8 mouse cellular contexts compared by ENCODE assay signal in genomic region chr11:98829091-98829775, GRCm38 (mm10). TPM values are rescaled to one million over a fixed set of nuclear protein-coding genes. Genes with fewer than 3 reads are reported as not detected.
DNase-seq lines count a peak whose midpoint lies in the region; ATAC-seq and TF ChIP-seq lines count a peak whose summit lies in the region.

No protein-coding gene starts in this region.

- ATAC-seq in granulocyte monocyte progenitor cell, adult 5-6 weeks (replicated peaks; ENCODE audit: poor library complexity, severe bottlenecking) = peak; percentile 65
- ATAC-seq in neutrophil, adult 5-6 weeks (ENCODE audit: extremely low read depth, insufficient number of reproducible peaks, low FRiP score, poor library complexity, severe bottlenecking) = peak; percentile 75
- no peak for ATAC-seq in hindbrain, embryonic 16.5 days

- H3K27me3 ChIP-seq in cerebellum, adult 2 months (ENCODE audit: control insufficient read depth, insufficient read depth, low read length) = no peaks in the 10 kb centered on the region
- no peaks in the 10 kb centered on the region for H3K27me3 ChIP-seq in spleen, adult 2 months (ENCODE audit: control insufficient read depth, insufficient read depth, low read length)
- H3K27me3 ChIP-seq in hindbrain, embryonic 16.5 days (replicated peaks; ENCODE audit: control insufficient read depth, insufficient read depth, low read length) = no peaks in the 10 kb centered on the region

- WGBS in cerebellum, adult 2 months = 60% methylated on average over 12 of the region's 12 CpGs
- WGBS in spleen, adult 2 months = 68% methylated on average over 12 of the region's 12 CpGs
- WGBS in hindbrain, embryonic 16.5 days = 74% methylated on average over 12 of the region's 12 CpGs

- no peak overlapping the region for H3K9ac ChIP-seq in hindbrain, embryonic 16.5 days (ENCODE audit: low read depth, low read length)

- H3K4me3 ChIP-seq in cerebellum, adult 2 months (replicated peaks; ENCODE audit: insufficient read depth, low read depth, low read length) = no peak overlapping the region
- H3K4me3 ChIP-seq in spleen, adult 2 months (ENCODE audit: extremely low read depth, insufficient read depth, insufficient read length) = no peak overlapping the region
- no peak overlapping the region for H3K4me3 ChIP-seq in hindbrain, embryonic 16.5 days (ENCODE audit: low read length)

- peak; percentile 83 for TF ChIP-seq CTCF in cerebellum, adult 2 months (IDR thresholded peaks at IDR 0.05; ENCODE audit: borderline replicate concordance, insufficient read depth, low read depth, low read length)
- peak; percentile 58; the same call in 1 of the 2 replicates for TF ChIP-seq CTCF in spleen, adult 2 months (IDR thresholded peaks at IDR 0.05; ENCODE audit: extremely low read depth, insufficient read depth, insufficient read length, insufficient replicate concordance)

- no peak for TF ChIP-seq POLR2A in cerebellum, adult 2 months (IDR thresholded peaks at IDR 0.05; ENCODE audit: borderline replicate concordance, insufficient read depth, low read length)
- TF ChIP-seq POLR2A in spleen, adult 2 months (IDR thresholded peaks at IDR 0.05; ENCODE audit: low read depth, low read length) = no peak

- peak; percentile 50 to 58 for DNase-seq in cerebellum, adult 2 months
- DNase-seq in cerebellum, adult 11-12 months = no peak
- DNase-seq in spleen, adult 2 months (ENCODE audit: low read depth in 1 of 2, low spot score in 2 of 2) = peak; percentile 34 to 42
- DNase-seq in spleen, adult 12 weeks (ENCODE audit: low spot score) = no peak
- DNase-seq in urinary bladder, adult 18-20 months (ENCODE audit: low spot score in 2 of 2) = no peak

- H3K9me3 ChIP-seq in hindbrain, embryonic 16.5 days (ENCODE audit: control insufficient read depth, low read length) = no peaks in the 10 kb centered on the region

- H3K4me2 ChIP-seq in hindbrain, embryonic 16.5 days (ENCODE audit: low read length) = no peak overlapping the region

- H3K4me1 ChIP-seq in cerebellum, adult 2 months (ENCODE audit: control insufficient read depth, insufficient read depth, low read length) = peaks cover 7% of the 10 kb centered on the region; the same call in 1 of the 2 replicates
- H3K4me1 ChIP-seq in spleen, adult 2 months (ENCODE audit: control insufficient read depth, insufficient read depth, insufficient read length) = no peaks in the 10 kb centered on the region
- H3K4me1 ChIP-seq in hindbrain, embryonic 16.5 days (ENCODE audit: control insufficient read depth, insufficient read depth, low read depth, low read length) = no peaks in the 10 kb centered on the region

- H3K27ac ChIP-seq in cerebellum, adult 2 months (ENCODE audit: insufficient read depth, low read length) = peak overlapping the region; percentile 53
- H3K27ac ChIP-seq in spleen, adult 2 months (ENCODE audit: insufficient read depth, low read length) = no peak overlapping the region
- no peak overlapping the region for H3K27ac ChIP-seq in hindbrain, embryonic 16.5 days (ENCODE audit: low read depth, low read length)

- peaks cover 48% of the 10 kb centered on the region for H3K36me3 ChIP-seq in spleen, adult 2 months (ENCODE audit: control insufficient read depth, insufficient read depth, low read length)
- peaks cover 57% of the 10 kb centered on the region for H3K36me3 ChIP-seq in hindbrain, embryonic 16.5 days (ENCODE audit: control insufficient read depth, insufficient read depth, low read length)

RNA-seq across cellular contexts. Expression of gene Rapgefl1, which starts 7.4 kb away (rescaled TPM):
- 56.8 and 58.0 TPM in 2 replicates for polyA plus RNA-seq in cerebellum, adult 2 months (2012; rRNA removed)
- polyA plus RNA-seq in spleen, adult 2 months (2012; rRNA removed) = 1.9 and 3.3 TPM in 2 replicates
- total RNA-seq in granulocyte monocyte progenitor cell, adult 5-6 weeks (2014; fragmentation: Nextera tagmentation) = 2.0 TPM in 1 of 2 replicates, not detected in the other
- 0.30 TPM in 1 of 2 replicates, not detected in the other for total RNA-seq in granulocyte monocyte progenitor cell, adult 5-6 weeks (2017)
- 0.58 and 0.61 TPM in 2 replicates for total RNA-seq in neutrophil, adult 5-6 weeks (2017)
- 11.6 and 13.0 TPM in 2 replicates for polyA plus RNA-seq in hindbrain, embryonic 16.5 days (2015; fragmentation: Nextera tagmentation; extraction: Ambion mirVana)

RNA-seq across cellular contexts. Expression of gene Casc3, which starts 24.5 kb away (rescaled TPM):
- polyA plus RNA-seq in cerebellum, adult 2 months (2012; rRNA removed) = 55.5 TPM in 2 replicates
- polyA plus RNA-seq in spleen, adult 2 months (2012; rRNA removed) = 30.2 and 32.6 TPM in 2 replicates
- total RNA-seq in granulocyte monocyte progenitor cell, adult 5-6 weeks (2014; fragmentation: Nextera tagmentation) = 46.1 and 46.7 TPM in 2 replicates
- 13.6 and 31.8 TPM in 2 replicates for total RNA-seq in granulocyte monocyte progenitor cell, adult 5-6 weeks (2017)
- total RNA-seq in neutrophil, adult 5-6 weeks (2017) = 58.7 and 64.0 TPM in 2 replicates
- 41.7 and 49.2 TPM in 2 replicates for polyA plus RNA-seq in hindbrain, embryonic 16.5 days (2015; fragmentation: Nextera tagmentation; extraction: Ambion mirVana)

RNA-seq across cellular contexts. Expression of gene Msl1, which starts 33.9 kb away (rescaled TPM):
- 99.1 and 103 TPM in 2 replicates for polyA plus RNA-seq in cerebellum, adult 2 months (2012; rRNA removed)
- 23.3 and 41.2 TPM in 2 replicates for polyA plus RNA-seq in spleen, adult 2 months (2012; rRNA removed)
- 72.7 and 75.0 TPM in 2 replicates for total RNA-seq in granulocyte monocyte progenitor cell, adult 5-6 weeks (2014; fragmentation: Nextera tagmentation)
- total RNA-seq in granulocyte monocyte progenitor cell, adult 5-6 weeks (2017) = 59.8 and 70.1 TPM in 2 replicates
- 191 TPM in 2 replicates for total RNA-seq in neutrophil, adult 5-6 weeks (2017)
- 28.2 and 28.6 TPM in 2 replicates for polyA plus RNA-seq in hindbrain, embryonic 16.5 days (2015; fragmentation: Nextera tagmentation; extraction: Ambion mirVana)

RNA-seq across cellular contexts. Expression of gene Wipf2, which starts 34.2 kb away (rescaled TPM):
- 25.8 and 27.3 TPM in 2 replicates for polyA plus RNA-seq in cerebellum, adult 2 months (2012; rRNA removed)
- 8.0 and 10.1 TPM in 2 replicates for polyA plus RNA-seq in spleen, adult 2 months (2012; rRNA removed)
- total RNA-seq in granulocyte monocyte progenitor cell, adult 5-6 weeks (2014; fragmentation: Nextera tagmentation) = 8.6 and 11.4 TPM in 2 replicates
- total RNA-seq in granulocyte monocyte progenitor cell, adult 5-6 weeks (2017) = 2.7 and 2.8 TPM in 2 replicates
- 13.4 and 16.2 TPM in 2 replicates for total RNA-seq in neutrophil, adult 5-6 weeks (2017)
- 4.1 and 4.2 TPM in 2 replicates for polyA plus RNA-seq in hindbrain, embryonic 16.5 days (2015; fragmentation: Nextera tagmentation; extraction: Ambion mirVana)

RNA-seq across cellular contexts. Expression of gene Nr1d1, which starts 54.1 kb away (rescaled TPM):
- polyA plus RNA-seq in cerebellum, adult 2 months (2012; rRNA removed) = 144 and 167 TPM in 2 replicates
- polyA plus RNA-seq in spleen, adult 2 months (2012; rRNA removed) = 27.7 and 29.0 TPM in 2 replicates
- 2.3 and 2.8 TPM in 2 replicates for total RNA-seq in granulocyte monocyte progenitor cell, adult 5-6 weeks (2014; fragmentation: Nextera tagmentation)
- total RNA-seq in granulocyte monocyte progenitor cell, adult 5-6 weeks (2017) = 1.2 TPM in 1 of 2 replicates, not detected in the other
- 0.47 and 1.8 TPM in 2 replicates for total RNA-seq in neutrophil, adult 5-6 weeks (2017)
- polyA plus RNA-seq in hindbrain, embryonic 16.5 days (2015; fragmentation: Nextera tagmentation; extraction: Ambion mirVana) = 4.9 and 5.6 TPM in 2 replicates

Comparison
In these comparisons a context has a peak if more than half of its experiments do, and no peak if none do; other contexts are left out.
1. DNase-seq: peak in cerebellum, adult 2 months (2 of 2) and spleen, adult 2 months (2 of 2); none in cerebellum, adult 11-12 months (single experiment), spleen, adult 12 weeks (single experiment) and urinary bladder, adult 18-20 months (0 of 2).